Mouse (Mus musculus) bone marrow, adult 2 months (tissue): ENCODE results near the gene Nkpd1. TPM values are rescaled to one million over a fixed set of nuclear protein-coding genes. Genes with fewer than 3 reads are reported as not detected.
A peak's percentile ranks its signal among the peaks of the same experiment; 100 is the strongest.

Experiments used
- H3K27ac ChIP-seq: fragments of 200-500 bp; 2 replicates; pipeline ENCODE4 v1.5.1; 2012; ENCODE audit warnings: low read depth, mild to moderate bottlenecking, control low read depth, inconsistent platforms, low read length; ENCODE audit not compliant: control insufficient read depth, poor library complexity, insufficient read depth
- H3K4me1 ChIP-seq: fragments of 200-500 bp; 2 replicates; pipeline ENCODE4 v1.6.1; 2011; ENCODE audit warnings: low read length; ENCODE audit not compliant: control insufficient read depth, insufficient read depth
- H3K4me3 ChIP-seq: fragments of 200-500 bp; replicated peaks from 2 replicates; pipeline ENCODE3; 2011; ENCODE audit warnings: mild to moderate bottlenecking, low read depth, low read length, control low read depth; ENCODE audit not compliant: control insufficient read depth
- CTCF ChIP-seq: fragments of 200-500 bp; IDR thresholded peaks from 2 replicates; pipeline ENCODE4 v1.5.1; 2011; ENCODE audit warnings: low read length, control low read depth; ENCODE audit not compliant: control insufficient read depth, insufficient read depth
- POLR2A ChIP-seq: fragments of 200-500 bp; IDR thresholded peaks from 2 replicates; pipeline ENCODE4 v1.6.1; 2011; ENCODE audit warnings: low read depth, mild to moderate bottlenecking, control low read depth, low read length, borderline replicate concordance; ENCODE audit not compliant: control insufficient read depth
- WGBS: fragments of 180-500 bp; shearing (Covaris S2); methylation state at CpG from one replicate; pipeline ENCODE4 v1.1.7; 2018; 5-methylcytosine and 5-hydroxymethylcytosine counted together
- polyA plus RNA-seq: library from polyadenylated mRNA; stranded (reverse); fragments of >200 nt; gene quantifications from 2 replicates; pipeline ENCODE4 v1.2.4, GENCODE M21; 2011; ENCODE audit warnings: low replicate concordance; ENCODE audit not compliant: missing spikeins, insufficient read depth, insufficient read length

Gene Nkpd1
- polyA plus RNA-seq, 1 experiment = not detected

GRCm38 (mm10) chr7:19558965-19559364 is 41.3 kb downstream of the Nkpd1 start:
- Histone ChIP-seq H3K4me3 (no peak overlapping the region), H3K4me1 (peaks cover 8% of the 10 kb centered on the region), H3K27ac (no peak overlapping the region)
- 60% methylated on average over 2 of the region's 2 CpGs for WGBS
- TF ChIP-seq POLR2A (no peak), CTCF (peak; percentile 52)

- peaks cover 8% of the 10 kb centered on the region for H3K4me1 ChIP-seq
- no peak for TF ChIP-seq POLR2A
- 5% methylated on average over 11 of the region's 11 CpGs for WGBS
- H3K27ac ChIP-seq = peak overlapping the region; percentile 96
- peak overlapping the region; percentile 98 for H3K4me3 ChIP-seq
Observed at GRCm38 (mm10) chr7:19560491-19561260, 43.0 kb downstream of the Nkpd1 start.

- Histone ChIP-seq H3K4me3 (peak overlapping the region; percentile 98), H3K27ac (peak overlapping the region; percentile 96), H3K4me1 (peaks cover 8% of the 10 kb centered on the region)
- TF ChIP-seq POLR2A = no peak
- no peak for TF ChIP-seq CTCF
- WGBS = under 1% methylated on average over 11 of the region's 11 CpGs
Observed at GRCm38 (mm10) chr7:19561431-19561764, 43.8 kb downstream of the Nkpd1 start.

GRCm38 (mm10) chr7:19561765-19562642 is 44.4 kb downstream of the Nkpd1 start:
- peaks cover 8% of the 10 kb centered on the region for H3K4me1 ChIP-seq
- TF ChIP-seq CTCF (no peak), POLR2A (peak; percentile 53; the same call in 1 of the 2 replicates)
- H3K27ac ChIP-seq = peak overlapping the region; percentile 96
- peak overlapping the region; percentile 98 for H3K4me3 ChIP-seq
- WGBS = under 1% methylated on average over 102 of the region's 102 CpGs

GRCm38 (mm10) chr7:19562643-19563410 is 45.2 kb downstream of the Nkpd1 start, which contains the start of gene Ppp1r37:
Gene Ppp1r37, minus strand, starts transcription at chr7:19563076.
- H3K4me3 ChIP-seq = peak within 1 kb of the TSS; percentile 98
- 5% methylated on average over 19 of the region's 19 CpGs for WGBS
- peaks cover 8% of the 10 kb centered on the region for H3K4me1 ChIP-seq
- peak within 1 kb of the TSS; percentile 96 for H3K27ac ChIP-seq
- no peak for TF ChIP-seq CTCF
- no peak for TF ChIP-seq POLR2A

- H3K27ac ChIP-seq = peak overlapping the region; percentile 78
- peak overlapping the region; percentile 23 for H3K4me3 ChIP-seq
- WGBS = 59% methylated on average over 3 of the region's 3 CpGs
- no peak for TF ChIP-seq CTCF
- no peak for TF ChIP-seq POLR2A
- H3K4me1 ChIP-seq = peaks cover 8% of the 10 kb centered on the region
Observed at GRCm38 (mm10) chr7:19563884-19564283, 46.2 kb downstream of the Nkpd1 start.

- peak overlapping the region; percentile 60 for H3K27ac ChIP-seq
- H3K4me3 ChIP-seq = no peak overlapping the region
- peak; percentile 35; the same call in 1 of the 2 replicates for TF ChIP-seq CTCF
- TF ChIP-seq POLR2A = no peak
- 91% methylated on average over 4 of the region's 4 CpGs for WGBS
- peaks cover 6% of the 10 kb centered on the region; the same call in 1 of the 2 replicates for H3K4me1 ChIP-seq
Observed at GRCm38 (mm10) chr7:19564455-19564854, 46.8 kb downstream of the Nkpd1 start.
